Mouse (Mus musculus) lung, postnatal 0 days (tissue): ENCODE measurements around the gene Rps6ka1. TPM values are rescaled to one million over a fixed set of nuclear protein-coding genes. Genes with fewer than 3 reads are reported as not detected.

Source experiments
- ATAC-seq: fragments of 200-750 bp; cut with Nextera tagmentation; 2 replicates; pipeline ENCODE4 v1.8.0; 2017; ENCODE audit warnings: moderate library complexity
- DNase-seq: peaks from one replicate; pipeline ENCODE4 v3.0.0-alpha.2; 2016; ENCODE audit warnings: low spot score
- H3K27ac ChIP-seq: fragments of 300-500 bp; sonication (generic); 2 replicates; pipeline ENCODE4 v1.5.1; 2014; ENCODE audit warnings: antibody characterized with exemption, mild to moderate bottlenecking, low read length, mixed read lengths
- H3K27me3 ChIP-seq: fragments of 300-500 bp; sonication (generic); replicated peaks from 2 replicates; pipeline ENCODE4 v1.6.1; 2014; ENCODE audit warnings: low read length, mixed read lengths; ENCODE audit not compliant: insufficient read depth
- H3K36me3 ChIP-seq: fragments of 300-500 bp; sonication (generic); 2 replicates; pipeline ENCODE4 v1.6.1; 2014; ENCODE audit warnings: low read length, mixed read lengths; ENCODE audit not compliant: insufficient read depth
- H3K4me1 ChIP-seq: fragments of 300-500 bp; sonication (generic); 2 replicates; pipeline ENCODE4 v1.6.1; 2014; ENCODE audit warnings: antibody characterized with exemption, low read depth, low read length, mixed read lengths; ENCODE audit not compliant: insufficient read depth
- H3K4me2 ChIP-seq: fragments of 300-500 bp; sonication (generic); replicated peaks from 2 replicates; pipeline ENCODE4 v1.6.1; 2014; ENCODE audit warnings: low read depth, mild to moderate bottlenecking, low read length, moderate library complexity, mixed read lengths
- H3K4me3 ChIP-seq: fragments of 300-500 bp; sonication (generic); 2 replicates; pipeline ENCODE4 v1.5.1; 2014; ENCODE audit warnings: low read depth, low read length
- H3K9ac ChIP-seq: fragments of 300-500 bp; sonication (generic); replicated peaks from 2 replicates; pipeline ENCODE4 v1.6.1; 2014; ENCODE audit warnings: low read depth, mild to moderate bottlenecking
- H3K9me3 ChIP-seq: fragments of 300-500 bp; sonication (generic); 2 replicates; pipeline ENCODE4 v1.6.1; 2016; ENCODE audit warnings: low read length, mixed read lengths
- CTCF ChIP-seq: IDR thresholded peaks from 2 replicates; pipeline ENCODE4 v1.5.1; 2016; ENCODE audit warnings: antibody characterized with exemption, mild to moderate bottlenecking
- EP300 ChIP-seq: IDR thresholded peaks from 2 replicates; pipeline ENCODE4 v1.6.1; 2016; ENCODE audit warnings: antibody characterized with exemption, mild to moderate bottlenecking, control low read depth
- WGBS: fragments of 180-500 bp; shearing (Covaris S2); extraction: QIAGEN DNeasy Blood & Tissue Kit; methylation state at CpG from one replicate; pipeline ENCODE4 v1.1.7; 2014; 5-methylcytosine and 5-hydroxymethylcytosine counted together
- polyA plus RNA-seq: library from polyadenylated mRNA; unstranded; fragments of >200 nt; fragmentation: Nextera tagmentation; extraction: Ambion mirVana; gene quantifications from 2 replicates; pipeline ENCODE4 v1.2.1, GENCODE M21; 2015

Gene Rps6ka1
- polyA plus RNA-seq, 1 experiment from 2014 or later = 38.0 TPM

- Histone ChIP-seq H3K9ac (no peak overlapping the region), H3K27ac (no peak overlapping the region), H3K4me2 (no peak overlapping the region), H3K36me3 (no peaks in the 10 kb centered on the region), H3K4me1 (peaks cover 6% of the 10 kb centered on the region; the same call in 1 of the 2 replicates), H3K4me3 (no peak overlapping the region), H3K27me3 (no peaks in the 10 kb centered on the region), H3K9me3 (no peaks in the 10 kb centered on the region)
- DNase-seq (peak; percentile 58), ATAC-seq (peak; percentile 21; the same call in 1 of the 2 replicates)
- TF ChIP-seq EP300 (no peak), CTCF (no peak)
- WGBS = 50% methylated on average over 9 of the region's 9 CpGs
Measured at GRCm38 (mm10) chr4:133899241-133899800, 11.7 kb upstream of the Rps6ka1 start.

GRCm38 (mm10) chr4:133898151-133898550, 10.6 kb upstream of the Rps6ka1 start:
- 21% methylated on average over 6 of the region's 6 CpGs for WGBS
- no peak overlapping the region for H3K9ac ChIP-seq

GRCm38 (mm10) chr4:133897431-133897891, 9.9 kb upstream of the Rps6ka1 start:
- H3K36me3 ChIP-seq = no peaks in the 10 kb centered on the region
- no peaks in the 10 kb centered on the region for H3K9me3 ChIP-seq
- DNase-seq (peak; percentile 50), ATAC-seq (peak; percentile 83)
- H3K4me1 ChIP-seq = peaks cover 6% of the 10 kb centered on the region; the same call in 1 of the 2 replicates
- 56% methylated on average over 10 of the region's 11 CpGs for WGBS
- H3K4me2 ChIP-seq = no peak overlapping the region
- no peak for TF ChIP-seq EP300
- TF ChIP-seq CTCF = no peak
- no peak overlapping the region for H3K9ac ChIP-seq
- no peak overlapping the region; the same call in 1 of the 2 replicates for H3K27ac ChIP-seq
- no peak overlapping the region for H3K4me3 ChIP-seq
- H3K27me3 ChIP-seq = no peaks in the 10 kb centered on the region

More at GRCm38 (mm10) chr4:133898151-133898550, 10.6 kb upstream of the Rps6ka1 start:
- Histone ChIP-seq H3K4me1 (peaks cover 6% of the 10 kb centered on the region; the same call in 1 of the 2 replicates), H3K27ac (no peak overlapping the region), H3K4me2 (no peak overlapping the region), H3K9me3 (no peaks in the 10 kb centered on the region), H3K27me3 (no peaks in the 10 kb centered on the region), H3K4me3 (no peak overlapping the region), H3K36me3 (no peaks in the 10 kb centered on the region)
- ATAC-seq = peak; percentile 49; the same call in 1 of the 2 replicates
- TF ChIP-seq EP300 (no peak), CTCF (no peak)
- no peak for DNase-seq

- H3K9me3 ChIP-seq = no peaks in the 10 kb centered on the region
- H3K27me3 ChIP-seq = no peaks in the 10 kb centered on the region
- no peak overlapping the region for H3K9ac ChIP-seq
- no peak overlapping the region for H3K27ac ChIP-seq
- no peaks in the 10 kb centered on the region for H3K36me3 ChIP-seq
- peaks cover 6% of the 10 kb centered on the region; the same call in 1 of the 2 replicates for H3K4me1 ChIP-seq
- WGBS = 71% methylated on average over 1 of the region's 1 CpGs
- DNase-seq = no peak
- H3K4me2 ChIP-seq = no peak overlapping the region
- no peak overlapping the region for H3K4me3 ChIP-seq
- ATAC-seq = no peak
- TF ChIP-seq CTCF (no peak), EP300 (no peak)
Measured at GRCm38 (mm10) chr4:133896984-133897383, 9.4 kb upstream of the Rps6ka1 start.

- Histone ChIP-seq H3K9me3 (no peaks in the 10 kb centered on the region), H3K27me3 (no peaks in the 10 kb centered on the region), H3K36me3 (no peaks in the 10 kb centered on the region), H3K4me3 (no peak overlapping the region), H3K4me2 (no peak overlapping the region), H3K27ac (no peak overlapping the region), H3K4me1 (peaks cover 6% of the 10 kb centered on the region; the same call in 1 of the 2 replicates), H3K9ac (no peak overlapping the region)
- 94% methylated on average over 3 of the region's 3 CpGs for WGBS
- DNase-seq = no peak
- TF ChIP-seq CTCF (no peak), EP300 (no peak)
- no peak for ATAC-seq
Measured at GRCm38 (mm10) chr4:133896002-133896401, 8.4 kb upstream of the Rps6ka1 start.

GRCm38 (mm10) chr4:133887249-133887648, 348 bp downstream of the Rps6ka1 start:
- no peaks in the 10 kb centered on the region for H3K36me3 ChIP-seq
- no peaks in the 10 kb centered on the region for H3K9me3 ChIP-seq
- peak overlapping the region; percentile 81 for H3K4me3 ChIP-seq
- peak; percentile 59 for ATAC-seq
- H3K27me3 ChIP-seq = no peaks in the 10 kb centered on the region
- TF ChIP-seq EP300 (no peak), CTCF (no peak)
- peak overlapping the region; percentile 86 for H3K27ac ChIP-seq
- under 1% methylated on average over 27 of the region's 32 CpGs for WGBS
- peaks cover 5% of the 10 kb centered on the region; the same call in 1 of the 2 replicates for H3K4me1 ChIP-seq
- peak overlapping the region; percentile 94 for H3K4me2 ChIP-seq
- peak overlapping the region; percentile 74 for H3K9ac ChIP-seq
- DNase-seq = peak; percentile 63
